Mouse (Mus musculus): ENCODE measurements around the gene Emilin1.

- TF ChIP-seq CTCF (IDR thresholded peaks at IDR 0.05; ENCODE audit: insufficient read depth, low read depth, low read length) (0 out of 2 replicates have a peak, but pooled peaks have one; percentile 13), POLR2A (IDR thresholded peaks at IDR 0.05; ENCODE audit: insufficient read depth, low read depth, low read length) (no peak)
These were observed 32.0 kb downstream of the Emilin1 start, which contains the start of gene Cgref1 for GRCm38 (mm10) chr5:30944956-30945781.
